In the genomic region with DNA sequence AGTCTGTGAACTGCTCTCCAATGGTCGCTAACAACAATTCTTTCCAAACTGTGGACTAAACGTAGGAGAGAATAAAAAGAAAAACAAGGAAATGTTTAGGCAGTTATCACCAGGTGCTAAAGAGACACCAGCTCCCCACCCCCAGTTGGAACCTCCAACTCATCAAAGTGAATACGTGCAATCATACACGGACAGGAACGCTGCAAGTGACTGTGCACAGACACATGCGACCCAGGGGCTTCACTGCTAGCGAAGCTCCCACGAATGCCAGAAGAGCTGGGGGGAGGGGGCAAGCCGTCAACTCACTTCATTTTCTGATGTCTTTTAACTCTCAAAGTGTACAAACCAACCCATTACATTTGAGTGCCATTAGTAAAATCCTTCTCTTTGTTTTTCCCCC, we compare ENCODE assay signal across 24 mouse cellular contexts. TPM values are rescaled to one million over a fixed set of nuclear protein-coding genes. Genes with fewer than 3 reads are reported as not detected.
DNase-seq lines count a peak whose midpoint lies in the region; ATAC-seq and TF ChIP-seq lines count a peak whose summit lies in the region.
"Had no signal": no experiment of that assay in that cellular context is flagged by ENCODE, and none has a peak within 500 bp of the region (broad histone marks: within the 10 kb centered on the region; RNA-seq: fewer than 3 reads in every experiment).

No protein-coding gene starts in this region.

- H3K27ac ChIP-seq in forebrain, postnatal 0 days (ENCODE audit: low read depth, low read length) = no peak overlapping the region
- H3K27ac ChIP-seq in forebrain, embryonic 11.5 days (ENCODE audit: low read depth, low read length) = no peak overlapping the region
- peak overlapping the region; percentile 19; the same call in 1 of the 2 replicates for H3K27ac ChIP-seq in midbrain, embryonic 13.5 days
- H3K27ac ChIP-seq in midbrain, embryonic 15.5 days = no peak overlapping the region
- H3K27ac ChIP-seq: forebrain, embryonic 10.5 days; gastrocnemius, adult 2 months; heart, embryonic 10.5 days; heart, embryonic 13.5 days; hindbrain, embryonic 14.5 days; hindbrain, postnatal 0 days had no signal

- no peak for DNase-seq in forebrain, postnatal 0 days
- no peak for DNase-seq in forebrain, embryonic 11.5 days (ENCODE audit: low spot score)
- peak; percentile 62 for DNase-seq in thymus, postnatal 4 days
- no peak for DNase-seq in gastrocnemius, adult 18-20 months (ENCODE audit: low spot score)
- DNase-seq: adrenal gland, adult 8-10 months; adrenal gland, postnatal 25 days; cerebellum, adult 11-12 months; cerebellum, adult 8-10 months; cerebellum, postnatal 14 days; gastrocnemius, adult 2 months; gastrocnemius, postnatal 14 days; heart, adult 18-20 months; heart, postnatal 14 days; heart, postnatal 4 days had no signal

- no peak for TF ChIP-seq CTCF in forebrain, postnatal 0 days (IDR thresholded peaks at IDR 0.05; ENCODE audit: low read depth)

- peaks cover 28% of the 10 kb centered on the region for H3K36me3 ChIP-seq in forebrain, postnatal 0 days (ENCODE audit: insufficient read depth)
- no peaks in the 10 kb centered on the region for H3K36me3 ChIP-seq in forebrain, embryonic 11.5 days (ENCODE audit: control insufficient read depth, insufficient read depth, low read length)
- H3K36me3 ChIP-seq in midbrain, embryonic 13.5 days = peaks cover 9% of the 10 kb centered on the region; the same call in 1 of the 2 replicates
- no peaks in the 10 kb centered on the region for H3K36me3 ChIP-seq in midbrain, embryonic 15.5 days (replicated peaks)
- H3K36me3 ChIP-seq: heart, embryonic 10.5 days had no signal

- H3K4me2 ChIP-seq in forebrain, postnatal 0 days (ENCODE audit: low read depth) = no peak overlapping the region
- H3K4me2 ChIP-seq in forebrain, embryonic 11.5 days (ENCODE audit: low read depth, low read length, severe bottlenecking) = no peak overlapping the region
- no peak overlapping the region for H3K4me2 ChIP-seq in midbrain, embryonic 13.5 days (replicated peaks)
- H3K4me2 ChIP-seq in midbrain, embryonic 15.5 days = no peak overlapping the region
- H3K4me2 ChIP-seq: heart, embryonic 13.5 days; hindbrain, embryonic 14.5 days had no signal

- 53% methylated on average over 9 of the region's 9 CpGs for WGBS in forebrain, postnatal 0 days
- WGBS in forebrain, embryonic 11.5 days = 77% methylated on average over 9 of the region's 9 CpGs
- 58% methylated on average over 9 of the region's 9 CpGs for WGBS in midbrain, embryonic 13.5 days
- WGBS in midbrain, embryonic 15.5 days = 53% methylated on average over 9 of the region's 9 CpGs

- no peaks in the 10 kb centered on the region for H3K9me3 ChIP-seq in forebrain, postnatal 0 days (ENCODE audit: low read length)
- no peaks in the 10 kb centered on the region for H3K9me3 ChIP-seq in forebrain, embryonic 11.5 days (ENCODE audit: control insufficient read depth, low read length)
- no peaks in the 10 kb centered on the region for H3K9me3 ChIP-seq in midbrain, embryonic 13.5 days
- no peaks in the 10 kb centered on the region for H3K9me3 ChIP-seq in midbrain, embryonic 15.5 days
- H3K9me3 ChIP-seq: forebrain, embryonic 10.5 days; heart, embryonic 10.5 days; heart, embryonic 13.5 days had no signal

- H3K27me3 ChIP-seq in forebrain, postnatal 0 days (ENCODE audit: insufficient read depth, low read length) = no peaks in the 10 kb centered on the region
- no peaks in the 10 kb centered on the region for H3K27me3 ChIP-seq in forebrain, embryonic 11.5 days (ENCODE audit: control insufficient read depth, insufficient read depth, low read length)
- no peaks in the 10 kb centered on the region for H3K27me3 ChIP-seq in midbrain, embryonic 13.5 days
- H3K27me3 ChIP-seq in midbrain, embryonic 15.5 days (replicated peaks) = no peaks in the 10 kb centered on the region
- H3K27me3 ChIP-seq: heart, embryonic 13.5 days had no signal

- H3K4me1 ChIP-seq in forebrain, postnatal 0 days (ENCODE audit: insufficient read depth) = no peaks in the 10 kb centered on the region
- H3K4me1 ChIP-seq in forebrain, embryonic 11.5 days (replicated peaks; ENCODE audit: control insufficient read depth, insufficient read depth, low read length) = 0 out of 2 replicates have a peak, but pooled peaks cover 3% of the 10 kb centered on the region
- peaks cover 19% of the 10 kb centered on the region for H3K4me1 ChIP-seq in midbrain, embryonic 13.5 days (replicated peaks)
- H3K4me1 ChIP-seq in midbrain, embryonic 15.5 days = peaks cover 16% of the 10 kb centered on the region
- H3K4me1 ChIP-seq: heart, embryonic 13.5 days had no signal

- no peak overlapping the region for H3K9ac ChIP-seq in forebrain, postnatal 0 days
- H3K9ac ChIP-seq in forebrain, embryonic 11.5 days (ENCODE audit: low read length) = no peak overlapping the region
- no peak overlapping the region for H3K9ac ChIP-seq in midbrain, embryonic 13.5 days (replicated peaks)
- no peak overlapping the region for H3K9ac ChIP-seq in midbrain, embryonic 15.5 days
- H3K9ac ChIP-seq: heart, embryonic 13.5 days; hindbrain, embryonic 14.5 days had no signal

- ATAC-seq in forebrain, postnatal 0 days = peak; percentile 40; the same call in 1 of the 2 replicates
- ATAC-seq in forebrain, embryonic 11.5 days (replicated peaks; ENCODE audit: low FRiP score) = no peak
- no peak for ATAC-seq in midbrain, embryonic 13.5 days
- no peak for ATAC-seq in midbrain, embryonic 15.5 days (replicated peaks)
- ATAC-seq: activated CD4-positive, CD25-positive, alpha-beta regulatory T cell, adult 4 months; forebrain, embryonic 14.5 days; hindbrain, postnatal 0 days; inflammation-experienced regulatory T-cells, adult 6 months had no signal

- H3K4me3 ChIP-seq in forebrain, postnatal 0 days (ENCODE audit: low read depth, low read length) = no peak overlapping the region
- no peak overlapping the region for H3K4me3 ChIP-seq in forebrain, embryonic 11.5 days (ENCODE audit: low read depth, low read length)
- no peak overlapping the region for H3K4me3 ChIP-seq in midbrain, embryonic 13.5 days (replicated peaks)
- H3K4me3 ChIP-seq in midbrain, embryonic 15.5 days = no peak overlapping the region
- H3K4me3 ChIP-seq: forebrain, embryonic 10.5 days; gastrocnemius, adult 2 months; heart, embryonic 10.5 days; heart, embryonic 13.5 days had no signal

RNA-seq across cellular contexts. Expression of gene Eif4e3, which starts 30.4 kb away (rescaled TPM):
- 12.9 and 13.3 TPM in 2 replicates for total RNA-seq in forebrain, postnatal 0 days (2014; rRNA removed)
- polyA plus RNA-seq in forebrain, postnatal 0 days (2015; fragmentation: Nextera tagmentation; extraction: Ambion mirVana) = 4.7 and 6.0 TPM in 2 replicates
- 14.2 and 15.5 TPM in 2 replicates for polyA plus RNA-seq in forebrain, embryonic 11.5 days (2014; fragmentation: Nextera tagmentation; extraction: Ambion mirVana)
- 8.8 and 9.8 TPM in 2 replicates for polyA plus RNA-seq in midbrain, embryonic 13.5 days (2015; fragmentation: Nextera tagmentation; extraction: Ambion mirVana)
- polyA plus RNA-seq in midbrain, embryonic 15.5 days (2015; fragmentation: Nextera tagmentation; extraction: Ambion mirVana) = 8.6 TPM in 2 replicates
- 10 to 100 TPM; 27.4 to 28.5 TPM for total RNA-seq in gastrocnemius, adult 18-20 months (2021)

RNA-seq across cellular contexts. Expression of gene Gm20696, which starts 30.5 kb away (rescaled TPM):
- total RNA-seq in forebrain, postnatal 0 days (2014; rRNA removed) = 2.2 and 3.0 TPM in 2 replicates
- polyA plus RNA-seq in forebrain, postnatal 0 days (2015; fragmentation: Nextera tagmentation; extraction: Ambion mirVana) = 1.5 and 2.6 TPM in 2 replicates
- 5.3 and 5.7 TPM in 2 replicates for polyA plus RNA-seq in forebrain, embryonic 11.5 days (2014; fragmentation: Nextera tagmentation; extraction: Ambion mirVana)
- polyA plus RNA-seq in midbrain, embryonic 13.5 days (2015; fragmentation: Nextera tagmentation; extraction: Ambion mirVana) = 3.2 and 3.6 TPM in 2 replicates
- 2.9 and 4.7 TPM in 2 replicates for polyA plus RNA-seq in midbrain, embryonic 15.5 days (2015; fragmentation: Nextera tagmentation; extraction: Ambion mirVana)
- 1 to 10 TPM; 1.0 to 1.4 TPM for total RNA-seq in gastrocnemius, adult 18-20 months (2021)

RNA-seq across cellular contexts. Expression of gene Gpr27, which starts 56.4 kb away (rescaled TPM):
- 123 and 127 TPM in 2 replicates for total RNA-seq in forebrain, postnatal 0 days (2014; rRNA removed)
- 30.7 and 38.5 TPM in 2 replicates for polyA plus RNA-seq in forebrain, postnatal 0 days (2015; fragmentation: Nextera tagmentation; extraction: Ambion mirVana)
- polyA plus RNA-seq in forebrain, embryonic 11.5 days (2014; fragmentation: Nextera tagmentation; extraction: Ambion mirVana) = 4.4 and 6.8 TPM in 2 replicates
- polyA plus RNA-seq in midbrain, embryonic 13.5 days (2015; fragmentation: Nextera tagmentation; extraction: Ambion mirVana) = 8.4 and 9.0 TPM in 2 replicates
- 21.4 and 24.6 TPM in 2 replicates for polyA plus RNA-seq in midbrain, embryonic 15.5 days (2015; fragmentation: Nextera tagmentation; extraction: Ambion mirVana)
- under 1 TPM; 0.48 to 0.71 TPM for total RNA-seq in gastrocnemius, adult 18-20 months (2021)
- polyA plus RNA-seq: activated CD4-positive, CD25-positive, alpha-beta regulatory T cell, adult 4 months; inflammation-experienced regulatory T-cells, adult 6 months had no signal
